Mouse (Mus musculus) cerebellum, adult 9-11 months (tissue): ENCODE data around the gene Rhoc.

Experiments used
- DNase-seq: peaks from one replicate; pipeline ENCODE4 v3.0.0; 2022

Rhoc gene

GRCm38 (mm10) chr3:104817481-104817990 is 29.4 kb downstream of the Rhoc start:
- DNase-seq, result no peak

GRCm38 (mm10) chr3:104817991-104818748 is 30.0 kb downstream of the Rhoc start, which contains the start of gene Mov10:
Gene Mov10 (minus strand): TSS chr3:104818563.
- peak; percentile 24 for DNase-seq

- DNase-seq, result no peak
Observed at GRCm38 (mm10) chr3:104818749-104819134, 30.6 kb downstream of the Rhoc start.

GRCm38 (mm10) chr3:104820426-104820825 is 32.3 kb downstream of the Rhoc start:
- DNase-seq, result no peak

GRCm38 (mm10) chr3:104822413-104822812 is 34.2 kb downstream of the Rhoc start:
- no peak for DNase-seq

- no peak for DNase-seq
Observed at GRCm38 (mm10) chr3:104835797-104836196, 47.6 kb downstream of the Rhoc start.

GRCm38 (mm10) chr3:104841049-104841448 is 52.9 kb downstream of the Rhoc start:
- no peak for DNase-seq
